Mouse (Mus musculus): ENCODE measurements at regions not wholly inside any gene's neighbourhood (a gene's known extent, or its start where the extent isn't known, plus 50 kb on each side); places are given as distances from the start of the nearest gene placed in this dataset.

GRCm38 (mm10) chr11:20464564-20464963, 78.5 kb upstream of the Sertad2 start:
- Histone ChIP-seq H3K4me3 (no peak overlapping the region), H3K36me3 (no peaks in the 10 kb centered on the region), H3K27me3 (no peaks in the 10 kb centered on the region), H3K4me1 (peaks cover 17% of the 10 kb centered on the region), H3K4me2 (no peak overlapping the region), H3K9ac (no peak overlapping the region), H3K9me3 (no peaks in the 10 kb centered on the region), H3K27ac (no peak overlapping the region)
- 83% methylated on average over 8 of the region's 8 CpGs for WGBS
- ATAC-seq (ENCODE audit: insufficient number of reproducible peaks, low FRiP score, low TSS enrichment, low read depth): no peak

- Histone ChIP-seq H3K9me3 (no peaks in the 10 kb centered on the region), H3K9ac (no peak overlapping the region), H3K27ac (no peak overlapping the region), H3K4me1 (peaks cover 2% of the 10 kb centered on the region; the same call in 1 of the 2 replicates), H3K27me3 (no peaks in the 10 kb centered on the region), H3K4me3 (no peak overlapping the region), H3K36me3 (no peaks in the 10 kb centered on the region), H3K4me2 (no peak overlapping the region)
- no peak for ATAC-seq (ENCODE audit: insufficient number of reproducible peaks, low FRiP score, low TSS enrichment, low read depth)
- 38% methylated on average over 4 of the region's 4 CpGs for WGBS
These were observed 76.5 kb upstream of the Sertad2 start for GRCm38 (mm10) chr11:20466591-20466990.

- Histone ChIP-seq H3K4me2 (no peak overlapping the region), H3K4me1 (no peaks in the 10 kb centered on the region), H3K9ac (no peak overlapping the region), H3K9me3 (no peaks in the 10 kb centered on the region), H3K36me3 (no peaks in the 10 kb centered on the region), H3K27ac (no peak overlapping the region; the same call in 1 of the 2 replicates), H3K27me3 (no peaks in the 10 kb centered on the region), H3K4me3 (no peak overlapping the region)
- 76% methylated on average over 12 of the region's 12 CpGs for WGBS
- no peak for ATAC-seq (ENCODE audit: insufficient number of reproducible peaks, low FRiP score, low TSS enrichment, low read depth)
These were observed 74.6 kb upstream of the Sertad2 start for GRCm38 (mm10) chr11:20468319-20469018.

- Histone ChIP-seq H3K4me1 (no peaks in the 10 kb centered on the region), H3K27me3 (no peaks in the 10 kb centered on the region), H3K36me3 (no peaks in the 10 kb centered on the region), H3K4me2 (no peak overlapping the region), H3K27ac (no peak overlapping the region), H3K4me3 (no peak overlapping the region), H3K9me3 (no peaks in the 10 kb centered on the region), H3K9ac (no peak overlapping the region)
- 35% methylated on average over 5 of the region's 5 CpGs for WGBS
- no peak for ATAC-seq (ENCODE audit: insufficient number of reproducible peaks, low FRiP score, low TSS enrichment, low read depth)
These were observed 73.7 kb upstream of the Sertad2 start for GRCm38 (mm10) chr11:20469368-20469767.

GRCm38 (mm10) chr11:20470396-20470795, 72.7 kb upstream of the Sertad2 start:
- no peaks in the 10 kb centered on the region for H3K36me3 ChIP-seq
- no peak overlapping the region for H3K4me2 ChIP-seq
- WGBS: 89% methylated on average over 6 of the region's 6 CpGs
- H3K9me3 ChIP-seq: no peaks in the 10 kb centered on the region
- no peak for ATAC-seq (ENCODE audit: insufficient number of reproducible peaks, low FRiP score, low TSS enrichment, low read depth)
- no peak overlapping the region for H3K9ac ChIP-seq
- no peak overlapping the region for H3K27ac ChIP-seq
- H3K4me1 ChIP-seq: no peaks in the 10 kb centered on the region
- H3K27me3 ChIP-seq: no peaks in the 10 kb centered on the region
- no peak overlapping the region for H3K4me3 ChIP-seq

GRCm38 (mm10) chr11:20472336-20472735, 70.7 kb upstream of the Sertad2 start:
- peaks cover 9% of the 10 kb centered on the region for H3K4me1 ChIP-seq
- no peak for ATAC-seq (ENCODE audit: insufficient number of reproducible peaks, low FRiP score, low TSS enrichment, low read depth)
- no peak overlapping the region for H3K4me2 ChIP-seq
- H3K27ac ChIP-seq: no peak overlapping the region
- H3K9ac ChIP-seq: no peak overlapping the region
- 93% methylated on average over 1 of the region's 1 CpGs for WGBS
- H3K9me3 ChIP-seq: no peaks in the 10 kb centered on the region
- no peaks in the 10 kb centered on the region for H3K36me3 ChIP-seq
- no peak overlapping the region for H3K4me3 ChIP-seq
- H3K27me3 ChIP-seq: no peaks in the 10 kb centered on the region

GRCm38 (mm10) chr11:20475629-20476028, 67.4 kb upstream of the Sertad2 start:
- Histone ChIP-seq H3K4me1 (peaks cover 15% of the 10 kb centered on the region), H3K9ac (no peak overlapping the region), H3K27ac (no peak overlapping the region), H3K4me2 (no peak overlapping the region), H3K4me3 (no peak overlapping the region), H3K9me3 (no peaks in the 10 kb centered on the region), H3K27me3 (no peaks in the 10 kb centered on the region), H3K36me3 (no peaks in the 10 kb centered on the region)
- 75% methylated on average over 7 of the region's 7 CpGs for WGBS
- no peak for ATAC-seq (ENCODE audit: insufficient number of reproducible peaks, low FRiP score, low TSS enrichment, low read depth)

GRCm38 (mm10) chr11:20476494-20476893, 66.6 kb upstream of the Sertad2 start:
- no peak for ATAC-seq (ENCODE audit: insufficient number of reproducible peaks, low FRiP score, low TSS enrichment, low read depth)
- no peak overlapping the region for H3K9ac ChIP-seq
- 0 out of 2 replicates have a peak overlapping the region, but pooled peaks have one; percentile 75 for H3K27ac ChIP-seq
- H3K9me3 ChIP-seq: no peaks in the 10 kb centered on the region
- H3K4me3 ChIP-seq: no peak overlapping the region
- no peaks in the 10 kb centered on the region for H3K36me3 ChIP-seq
- no peak overlapping the region for H3K4me2 ChIP-seq
- H3K4me1 ChIP-seq: peaks cover 15% of the 10 kb centered on the region
- H3K27me3 ChIP-seq: no peaks in the 10 kb centered on the region
- WGBS: 87% methylated on average over 3 of the region's 3 CpGs

- Histone ChIP-seq H3K4me2 (peak overlapping the region; percentile 36), H3K9ac (no peak overlapping the region), H3K4me3 (0 out of 2 replicates have a peak overlapping the region, but pooled peaks have one; percentile 10), H3K4me1 (peaks cover 15% of the 10 kb centered on the region), H3K36me3 (no peaks in the 10 kb centered on the region), H3K9me3 (no peaks in the 10 kb centered on the region), H3K27me3 (no peaks in the 10 kb centered on the region), H3K27ac (peak overlapping the region; percentile 75)
- ATAC-seq (ENCODE audit: insufficient number of reproducible peaks, low FRiP score, low TSS enrichment, low read depth): peak; percentile 84
- 15% methylated on average over 19 of the region's 19 CpGs for WGBS
These were observed 65.6 kb upstream of the Sertad2 start for GRCm38 (mm10) chr11:20477183-20478037.

- no peaks in the 10 kb centered on the region for H3K27me3 ChIP-seq
- H3K27ac ChIP-seq: no peak overlapping the region
- WGBS: 90% methylated on average over 3 of the region's 3 CpGs
These were observed 62.4 kb upstream of the Sertad2 start for GRCm38 (mm10) chr11:20480632-20481031.

GRCm38 (mm10) chr11:20485371-20485770, 57.7 kb upstream of the Sertad2 start:
- H3K9me3 ChIP-seq: no peaks in the 10 kb centered on the region
- no peak overlapping the region for H3K4me3 ChIP-seq
- H3K9ac ChIP-seq: no peak overlapping the region
- 86% methylated on average over 2 of the region's 2 CpGs for WGBS
- H3K4me2 ChIP-seq: no peak overlapping the region
- no peaks in the 10 kb centered on the region for H3K27me3 ChIP-seq
- no peaks in the 10 kb centered on the region for H3K4me1 ChIP-seq
- no peak overlapping the region for H3K27ac ChIP-seq
- no peak for ATAC-seq (ENCODE audit: insufficient number of reproducible peaks, low FRiP score, low TSS enrichment, low read depth)
- H3K36me3 ChIP-seq: no peaks in the 10 kb centered on the region

More at GRCm38 (mm10) chr11:20480632-20481031, 62.4 kb upstream of the Sertad2 start:
- no peak overlapping the region for H3K9ac ChIP-seq
- no peaks in the 10 kb centered on the region for H3K36me3 ChIP-seq
- no peak for ATAC-seq (ENCODE audit: insufficient number of reproducible peaks, low FRiP score, low TSS enrichment, low read depth)
- H3K4me3 ChIP-seq: no peak overlapping the region
- no peak overlapping the region for H3K4me2 ChIP-seq
- H3K4me1 ChIP-seq: peaks cover 15% of the 10 kb centered on the region
- no peaks in the 10 kb centered on the region for H3K9me3 ChIP-seq
